In the genomic region with DNA sequence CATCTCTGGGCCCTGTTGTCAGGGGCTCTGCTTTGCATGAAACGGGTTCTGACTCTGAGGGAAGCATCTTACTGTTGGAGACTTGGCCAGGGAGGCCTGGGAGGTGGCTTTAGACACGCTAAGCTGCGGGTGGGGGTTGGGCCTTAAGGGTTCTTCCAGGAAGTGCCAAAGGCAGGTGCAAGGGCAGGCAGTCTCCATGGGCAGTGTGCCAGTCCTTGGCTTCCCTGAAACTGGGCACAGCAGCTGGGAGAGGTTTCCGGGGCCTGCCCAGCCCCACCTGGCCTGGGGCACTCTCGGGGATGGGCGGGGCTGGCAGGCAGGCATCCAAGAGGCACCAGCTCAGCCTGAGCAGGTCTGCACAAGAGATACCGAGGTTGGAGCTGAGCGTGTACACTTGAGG, we compare ENCODE assay signal across 9 mouse cellular contexts. TPM values are rescaled to one million over a fixed set of nuclear protein-coding genes. Genes with fewer than 3 reads are reported as not detected.
DNase-seq lines count a peak whose midpoint lies in the region; ATAC-seq and TF ChIP-seq lines count a peak whose summit lies in the region.
"Had no signal": no experiment of that assay in that cellular context is flagged by ENCODE, and none has a peak within 500 bp of the region (broad histone marks: within the 10 kb centered on the region; RNA-seq: fewer than 3 reads in every experiment).

No protein-coding gene starts in this region.

- H3K36me3 ChIP-seq in midbrain, embryonic 13.5 days: no peaks in the 10 kb centered on the region
- no peaks in the 10 kb centered on the region for H3K36me3 ChIP-seq in midbrain, embryonic 10.5 days
- H3K36me3 ChIP-seq in embryonic facial prominence, embryonic 13.5 days: no peaks in the 10 kb centered on the region
- no peaks in the 10 kb centered on the region for H3K36me3 ChIP-seq in hindbrain, postnatal 0 days (ENCODE audit: insufficient read depth, low read length)
- H3K36me3 ChIP-seq in lung, embryonic 15.5 days: no peaks in the 10 kb centered on the region
- H3K36me3 ChIP-seq: liver, embryonic 15.5 days had no signal

- TF ChIP-seq CTCF in hindbrain, postnatal 0 days (IDR thresholded peaks at IDR 0.05; ENCODE audit: low read depth): no peak

- no peaks in the 10 kb centered on the region for H3K9me3 ChIP-seq in midbrain, embryonic 13.5 days
- no peaks in the 10 kb centered on the region for H3K9me3 ChIP-seq in midbrain, embryonic 10.5 days (replicated peaks)
- no peaks in the 10 kb centered on the region for H3K9me3 ChIP-seq in embryonic facial prominence, embryonic 13.5 days
- H3K9me3 ChIP-seq in hindbrain, postnatal 0 days (ENCODE audit: low read length): no peaks in the 10 kb centered on the region
- H3K9me3 ChIP-seq in lung, embryonic 15.5 days: no peaks in the 10 kb centered on the region
- H3K9me3 ChIP-seq: liver, embryonic 15.5 days had no signal

- peaks cover 64% of the 10 kb centered on the region for H3K4me1 ChIP-seq in midbrain, embryonic 13.5 days (replicated peaks)
- peaks cover 83% of the 10 kb centered on the region for H3K4me1 ChIP-seq in midbrain, embryonic 10.5 days
- H3K4me1 ChIP-seq in embryonic facial prominence, embryonic 13.5 days: peaks cover 86% of the 10 kb centered on the region
- peaks cover 21% of the 10 kb centered on the region for H3K4me1 ChIP-seq in hindbrain, postnatal 0 days (ENCODE audit: insufficient read depth, low read length)
- peaks cover 74% of the 10 kb centered on the region for H3K4me1 ChIP-seq in lung, embryonic 15.5 days

- H3K27me3 ChIP-seq in midbrain, embryonic 13.5 days: peaks cover 80% of the 10 kb centered on the region
- H3K27me3 ChIP-seq in midbrain, embryonic 10.5 days (ENCODE audit: low read depth, poor library complexity, severe bottlenecking): peaks cover 94% of the 10 kb centered on the region
- H3K27me3 ChIP-seq in embryonic facial prominence, embryonic 13.5 days: peaks cover 21% of the 10 kb centered on the region
- H3K27me3 ChIP-seq in hindbrain, postnatal 0 days (ENCODE audit: insufficient read depth, low read length): peaks cover 8% of the 10 kb centered on the region; the same call in 1 of the 2 replicates
- H3K27me3 ChIP-seq in lung, embryonic 15.5 days: peaks cover 20% of the 10 kb centered on the region

- no peak overlapping the region for H3K4me2 ChIP-seq in midbrain, embryonic 13.5 days (replicated peaks)
- H3K4me2 ChIP-seq in embryonic facial prominence, embryonic 13.5 days: peak overlapping the region; percentile 35
- no peak overlapping the region for H3K4me2 ChIP-seq in hindbrain, postnatal 0 days (ENCODE audit: low read depth, low read length)
- H3K4me2 ChIP-seq in lung, embryonic 15.5 days: peak overlapping the region; percentile 79
- H3K4me2 ChIP-seq: liver, embryonic 15.5 days had no signal

- H3K9ac ChIP-seq in midbrain, embryonic 13.5 days (replicated peaks): 0 out of 2 replicates have a peak overlapping the region, but pooled peaks have one; percentile 7
- 0 out of 2 replicates have a peak overlapping the region, but pooled peaks have one; percentile 21 for H3K9ac ChIP-seq in embryonic facial prominence, embryonic 13.5 days
- H3K9ac ChIP-seq in hindbrain, postnatal 0 days (replicated peaks; ENCODE audit: low read length): no peak overlapping the region
- no peak overlapping the region for H3K9ac ChIP-seq in lung, embryonic 15.5 days
- H3K9ac ChIP-seq: liver, embryonic 15.5 days had no signal

- DNase-seq in midbrain, embryonic 10.5 days (ENCODE audit: low spot score): no peak
- peak; percentile 54 for DNase-seq in hindbrain, postnatal 0 days (ENCODE audit: low spot score)
- no peak for DNase-seq in frontal cortex, postnatal 14 days (ENCODE audit: low spot score in 2 of 2)
- no peak for DNase-seq in thymus, postnatal 0 days (ENCODE audit: low spot score)

- 26% methylated on average over 8 of the region's 8 CpGs for WGBS in midbrain, embryonic 13.5 days
- 31% methylated on average over 8 of the region's 8 CpGs for WGBS in midbrain, embryonic 10.5 days
- WGBS in embryonic facial prominence, embryonic 13.5 days: 11% methylated on average over 8 of the region's 8 CpGs
- WGBS in hindbrain, postnatal 0 days: 19% methylated on average over 8 of the region's 8 CpGs
- 29% methylated on average over 8 of the region's 8 CpGs for WGBS in lung, embryonic 15.5 days

- no peak for ATAC-seq in midbrain, embryonic 13.5 days
- ATAC-seq in embryonic facial prominence, embryonic 13.5 days (ENCODE audit: insufficient number of reproducible peaks, insufficient read depth, low FRiP score, low TSS enrichment, low read depth): no peak; the same call in 1 of the 2 replicates
- ATAC-seq in hindbrain, postnatal 0 days: no peak
- peak; percentile 23 for ATAC-seq in lung, embryonic 15.5 days (ENCODE audit: borderline replicate concordance, extremely low read depth, low FRiP score, low TSS enrichment)
- no peak for ATAC-seq in activated CD4-positive, CD25-positive, alpha-beta regulatory T cell, adult 4 months

- H3K4me3 ChIP-seq in midbrain, embryonic 13.5 days (replicated peaks): no peak overlapping the region
- H3K4me3 ChIP-seq in midbrain, embryonic 10.5 days: no peak overlapping the region
- H3K4me3 ChIP-seq in embryonic facial prominence, embryonic 13.5 days: no peak overlapping the region
- no peak overlapping the region for H3K4me3 ChIP-seq in hindbrain, postnatal 0 days (ENCODE audit: low read length)
- no peak overlapping the region for H3K4me3 ChIP-seq in lung, embryonic 15.5 days
- H3K4me3 ChIP-seq: liver, embryonic 15.5 days had no signal

- H3K27ac ChIP-seq in midbrain, embryonic 13.5 days: no peak overlapping the region
- H3K27ac ChIP-seq in midbrain, embryonic 10.5 days (replicated peaks): no peak overlapping the region
- peak overlapping the region; percentile 91 for H3K27ac ChIP-seq in embryonic facial prominence, embryonic 13.5 days
- H3K27ac ChIP-seq in hindbrain, postnatal 0 days: no peak overlapping the region
- peak overlapping the region; percentile 75 for H3K27ac ChIP-seq in lung, embryonic 15.5 days
- H3K27ac ChIP-seq: liver, embryonic 15.5 days had no signal

RNA-seq across cellular contexts. Expression of gene Gadd45b, which starts 7.8 kb away (rescaled TPM):
- polyA plus RNA-seq in midbrain, embryonic 13.5 days (2015; fragmentation: Nextera tagmentation; extraction: Ambion mirVana): 4.0 and 4.9 TPM in 2 replicates
- polyA plus RNA-seq in midbrain, embryonic 10.5 days (2016; fragmentation: Nextera tagmentation; extraction: Ambion mirVana): 6.1 and 9.2 TPM in 2 replicates
- 29.0 and 29.9 TPM in 2 replicates for polyA plus RNA-seq in embryonic facial prominence, embryonic 13.5 days (2015; fragmentation: Nextera tagmentation; extraction: Ambion mirVana)
- 4.4 and 8.2 TPM in 2 replicates for total RNA-seq in hindbrain, postnatal 0 days (2014; rRNA removed)
- 7.5 and 8.6 TPM in 2 replicates for polyA plus RNA-seq in hindbrain, postnatal 0 days (2015; fragmentation: Nextera tagmentation; extraction: Ambion mirVana)
- 42.7 and 42.9 TPM in 2 replicates for polyA plus RNA-seq in lung, embryonic 15.5 days (2015; fragmentation: Nextera tagmentation; extraction: Ambion mirVana)
- polyA plus RNA-seq in activated CD4-positive, CD25-positive, alpha-beta regulatory T cell, adult 4 months (2017; shearing (Covaris generic)): 10 to 100 TPM; 22.8 to 45.2 TPM
- 19.0 and 21.7 TPM in 2 replicates for polyA plus RNA-seq in thymus, postnatal 0 days (2015; fragmentation: Nextera tagmentation; extraction: Ambion mirVana)

RNA-seq across cellular contexts. Expression of gene Lmnb2, which starts 19.6 kb away (rescaled TPM):
- 46.9 and 48.2 TPM in 2 replicates for polyA plus RNA-seq in midbrain, embryonic 13.5 days (2015; fragmentation: Nextera tagmentation; extraction: Ambion mirVana)
- 77.9 and 84.7 TPM in 2 replicates for polyA plus RNA-seq in midbrain, embryonic 10.5 days (2016; fragmentation: Nextera tagmentation; extraction: Ambion mirVana)
- 51.5 and 63.4 TPM in 2 replicates for polyA plus RNA-seq in embryonic facial prominence, embryonic 13.5 days (2015; fragmentation: Nextera tagmentation; extraction: Ambion mirVana)
- 42.3 and 43.2 TPM in 2 replicates for total RNA-seq in hindbrain, postnatal 0 days (2014; rRNA removed)
- 24.8 and 25.6 TPM in 2 replicates for polyA plus RNA-seq in hindbrain, postnatal 0 days (2015; fragmentation: Nextera tagmentation; extraction: Ambion mirVana)
- 55.8 and 60.4 TPM in 2 replicates for polyA plus RNA-seq in lung, embryonic 15.5 days (2015; fragmentation: Nextera tagmentation; extraction: Ambion mirVana)
- polyA plus RNA-seq in activated CD4-positive, CD25-positive, alpha-beta regulatory T cell, adult 4 months (2017; shearing (Covaris generic)): 1 to 10 TPM; 2.8 to 4.5 TPM
- 28.0 and 28.5 TPM in 2 replicates for polyA plus RNA-seq in thymus, postnatal 0 days (2015; fragmentation: Nextera tagmentation; extraction: Ambion mirVana)

RNA-seq across cellular contexts. Expression of gene Timm13, which starts 36.9 kb away (rescaled TPM):
- polyA plus RNA-seq in midbrain, embryonic 13.5 days (2015; fragmentation: Nextera tagmentation; extraction: Ambion mirVana): 331 TPM in 2 replicates
- 335 and 382 TPM in 2 replicates for polyA plus RNA-seq in midbrain, embryonic 10.5 days (2016; fragmentation: Nextera tagmentation; extraction: Ambion mirVana)
- polyA plus RNA-seq in embryonic facial prominence, embryonic 13.5 days (2015; fragmentation: Nextera tagmentation; extraction: Ambion mirVana): 317 and 358 TPM in 2 replicates
- 150 and 155 TPM in 2 replicates for total RNA-seq in hindbrain, postnatal 0 days (2014; rRNA removed)
- polyA plus RNA-seq in hindbrain, postnatal 0 days (2015; fragmentation: Nextera tagmentation; extraction: Ambion mirVana): 366 and 369 TPM in 2 replicates
- 305 and 307 TPM in 2 replicates for polyA plus RNA-seq in lung, embryonic 15.5 days (2015; fragmentation: Nextera tagmentation; extraction: Ambion mirVana)
- 100 to 1,000 TPM; 228 to 262 TPM for polyA plus RNA-seq in activated CD4-positive, CD25-positive, alpha-beta regulatory T cell, adult 4 months (2017; shearing (Covaris generic))
- polyA plus RNA-seq in thymus, postnatal 0 days (2015; fragmentation: Nextera tagmentation; extraction: Ambion mirVana): 337 and 351 TPM in 2 replicates

Comparison
In these comparisons a context has a peak if more than half of its experiments do, and no peak if none do; other contexts are left out.
1. H3K27ac ChIP-seq: peak in embryonic facial prominence, embryonic 13.5 days (single experiment) and lung, embryonic 15.5 days (single experiment); none in midbrain, embryonic 13.5 days (single experiment), midbrain, embryonic 10.5 days (single experiment) and hindbrain, postnatal 0 days (single experiment).
2. H3K4me2 ChIP-seq: peak in embryonic facial prominence, embryonic 13.5 days (single experiment) and lung, embryonic 15.5 days (single experiment); none in midbrain, embryonic 13.5 days (single experiment) and hindbrain, postnatal 0 days (single experiment).
3. H3K9ac ChIP-seq: peak in midbrain, embryonic 13.5 days (single experiment) and embryonic facial prominence, embryonic 13.5 days (single experiment); none in hindbrain, postnatal 0 days (single experiment) and lung, embryonic 15.5 days (single experiment).